Mouse (Mus musculus) CH12F3 (cell line): Measurements from ENCODE around the gene Mpzl1.
"Not testable (repeated sequence)": the region's sequence is repeated elsewhere in the genome, so short reads cannot be mapped to it uniquely, and the experiment has no call there.

ENCODE experiments used
- in situ Hi-C: fragments of 300-500 bp; cut with MboI; formaldehyde crosslinking; loops from 2 replicates; pipeline ENCODE4 v1.14.3; 2020; ENCODE audit warnings: low sequenced_read_pairs

Mpzl1 gene

GRCm38 (mm10) chr1:165634151-165634884, at the start of gene Mpzl1:
Gene Mpzl1, minus strand, starts transcription at chr1:165634538.
- in situ Hi-C loops: no loop called here

- in situ Hi-C loops: no loop called here
Observed at GRCm38 (mm10) chr1:165682056-165682853, 47.9 kb upstream of the Mpzl1 start.

- in situ Hi-C loops: no loop called here
Observed at GRCm38 (mm10) chr1:165681045-165681794, 46.9 kb upstream of the Mpzl1 start.

GRCm38 (mm10) chr1:165680086-165680485, 45.7 kb upstream of the Mpzl1 start:
- in situ Hi-C loops: not testable (repeated sequence)

- in situ Hi-C loops: no loop called here
Observed at GRCm38 (mm10) chr1:165679618-165679997, 45.3 kb upstream of the Mpzl1 start.

- in situ Hi-C loops: no loop called here
Observed at GRCm38 (mm10) chr1:165678861-165679617, 44.7 kb upstream of the Mpzl1 start.

GRCm38 (mm10) chr1:165677558-165677957, 43.2 kb upstream of the Mpzl1 start:
- in situ Hi-C loops: no loop called here

- in situ Hi-C loops: no loop called here
Observed at GRCm38 (mm10) chr1:165676993-165677392, 42.7 kb upstream of the Mpzl1 start.

GRCm38 (mm10) chr1:165675167-165675566, 40.8 kb upstream of the Mpzl1 start:
- in situ Hi-C loops: no loop called here

- in situ Hi-C loops: no loop called here
Observed at GRCm38 (mm10) chr1:165672355-165672754, 38.0 kb upstream of the Mpzl1 start.

- in situ Hi-C loops: no loop called here
Observed at GRCm38 (mm10) chr1:165670056-165670455, 35.7 kb upstream of the Mpzl1 start.

- in situ Hi-C loops: loop anchor here (10.0 kb wide), 1 partner anchor 486 kb away; no protein-coding TSS in a partner anchor
Observed at GRCm38 (mm10) chr1:165668904-165669303, 34.6 kb upstream of the Mpzl1 start.

GRCm38 (mm10) chr1:165667380-165667779, 33.0 kb upstream of the Mpzl1 start:
- in situ Hi-C loops: loop anchor here (10.0 kb wide), 1 partner anchor 487 kb away; no protein-coding TSS in a partner anchor

GRCm38 (mm10) chr1:165666944-165667343, 32.6 kb upstream of the Mpzl1 start:
- in situ Hi-C loops: loop anchor here (10.0 kb wide), 1 partner anchor 488 kb away; no protein-coding TSS in a partner anchor

GRCm38 (mm10) chr1:165665758-165666157, 31.4 kb upstream of the Mpzl1 start:
- in situ Hi-C loops: loop anchor here (10.0 kb wide), 1 partner anchor 489 kb away; no protein-coding TSS in a partner anchor

- in situ Hi-C loops: loop anchor here (10.0 kb wide), 1 partner anchor 492 kb away; no protein-coding TSS in a partner anchor
Observed at GRCm38 (mm10) chr1:165663277-165663676, 28.9 kb upstream of the Mpzl1 start.

GRCm38 (mm10) chr1:165662426-165663192, 28.3 kb upstream of the Mpzl1 start:
- in situ Hi-C loops: loop anchor here (10.0 kb wide), 1 partner anchor 492 kb away; no protein-coding TSS in a partner anchor

GRCm38 (mm10) chr1:165661725-165662124, 27.4 kb upstream of the Mpzl1 start:
- in situ Hi-C loops: loop anchor here (10.0 kb wide), 1 partner anchor 493 kb away; no protein-coding TSS in a partner anchor

GRCm38 (mm10) chr1:165661191-165661590, 26.9 kb upstream of the Mpzl1 start:
- in situ Hi-C loops: loop anchor here (10.0 kb wide), 1 partner anchor 494 kb away; no protein-coding TSS in a partner anchor
